Mouse (Mus musculus): ENCODE data around the gene 4430402I18Rik. TPM values are rescaled to one million over a fixed set of nuclear protein-coding genes. Genes with fewer than 3 reads are reported as not detected.

The 4430402I18Rik gene
- polyA plus RNA-seq, 1 experiment = 0.02 TPM

DNA sequence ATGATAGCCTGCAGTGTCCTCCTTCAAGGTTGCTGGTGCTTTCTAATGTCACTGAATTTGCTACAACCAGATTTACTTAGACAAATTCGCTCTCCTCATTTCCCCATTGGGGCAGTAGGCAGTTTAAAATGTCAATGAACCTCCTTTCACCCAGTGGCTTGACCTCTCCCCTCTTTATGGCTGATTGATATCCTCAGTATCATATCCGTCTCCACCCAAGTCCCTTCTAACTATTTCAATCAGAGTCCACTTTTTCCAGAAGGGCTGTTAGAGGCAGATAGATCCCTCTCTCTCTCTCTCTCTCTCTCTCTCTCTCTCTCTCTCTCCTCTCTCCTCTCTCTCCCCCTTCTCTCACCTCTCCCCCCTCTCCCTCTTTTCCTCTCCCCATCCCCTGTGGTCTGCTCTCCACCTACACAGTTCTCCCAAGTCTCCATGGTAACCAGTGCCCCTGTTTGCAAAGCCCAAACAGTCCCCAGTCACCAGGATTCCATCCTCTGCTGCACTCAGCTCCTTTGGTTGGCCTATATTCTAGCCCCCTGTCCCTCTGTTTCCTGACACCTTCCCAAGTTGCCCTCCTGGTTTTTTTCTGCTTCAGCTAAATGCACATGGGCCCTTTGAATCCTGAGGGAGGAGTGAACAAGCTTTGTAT lies 51.9 kb downstream of the 4430402I18Rik start:
- Histone ChIP-seq H3K27me3 (ENCODE audit: control insufficient read depth, insufficient read depth, insufficient read length) (peaks cover 12% of the 10 kb centered on the region), H3ac (ENCODE audit: control insufficient read depth, insufficient read length, low read depth) (no peak overlapping the region), H3K36me3 (ENCODE audit: control insufficient read depth, insufficient read depth) (no peaks in the 10 kb centered on the region), H3K4me3 (ENCODE audit: insufficient read depth, poor library complexity, severe bottlenecking) (no peak overlapping the region), H3K79me3 (ENCODE audit: low read depth) (no peaks in the 10 kb centered on the region), H3K79me2 (ENCODE audit: control insufficient read depth, insufficient read depth) (no peaks in the 10 kb centered on the region)
- TF ChIP-seq CTCF (IDR thresholded peaks at IDR 0.05; ENCODE audit: control insufficient read depth, insufficient read depth, insufficient read length) = no peak
- no peak for TF ChIP-seq MYOD1 (IDR thresholded peaks at IDR 0.05; ENCODE audit: control insufficient read depth, insufficient read length, low read depth)
- no peak for TF ChIP-seq CEBPB (IDR thresholded peaks at IDR 0.05; ENCODE audit: low read depth)
- TF ChIP-seq MYOG (IDR thresholded peaks at IDR 0.05; ENCODE audit: control insufficient read depth, extremely low read depth, insufficient read length) = no peak
- TF ChIP-seq FOSL1 (IDR thresholded peaks at IDR 0.05; ENCODE audit: insufficient read depth, low read length, poor library complexity, severe bottlenecking) = no peak
- no peak for TF ChIP-seq USF1 (IDR thresholded peaks at IDR 0.05; ENCODE audit: low read depth)
- TF ChIP-seq MAX (IDR thresholded peaks at IDR 0.05) = no peak

GRCm38 (mm10) chr19:28914598-28914997 lies 53.0 kb downstream of the 4430402I18Rik start:
- TF ChIP-seq MAX (IDR thresholded peaks at IDR 0.05) (no peak), CTCF (IDR thresholded peaks at IDR 0.05; ENCODE audit: control insufficient read depth, insufficient read depth, insufficient read length) (no peak), FOSL1 (IDR thresholded peaks at IDR 0.05; ENCODE audit: insufficient read depth, low read length, poor library complexity, severe bottlenecking) (no peak), MYOG (IDR thresholded peaks at IDR 0.05; ENCODE audit: control insufficient read depth, extremely low read depth, insufficient read length) (no peak), USF1 (IDR thresholded peaks at IDR 0.05; ENCODE audit: low read depth) (no peak), CEBPB (IDR thresholded peaks at IDR 0.05; ENCODE audit: low read depth) (no peak), MYOD1 (IDR thresholded peaks at IDR 0.05; ENCODE audit: control insufficient read depth, insufficient read length, low read depth) (no peak)
- H3K79me3 ChIP-seq (ENCODE audit: low read depth) = no peaks in the 10 kb centered on the region
- no peaks in the 10 kb centered on the region for H3K79me2 ChIP-seq (ENCODE audit: control insufficient read depth, insufficient read depth)
- peaks cover 15% of the 10 kb centered on the region for H3K27me3 ChIP-seq (ENCODE audit: control insufficient read depth, insufficient read depth, insufficient read length)
- H3K4me3 ChIP-seq (ENCODE audit: insufficient read depth, poor library complexity, severe bottlenecking) = no peak overlapping the region
- no peaks in the 10 kb centered on the region for H3K36me3 ChIP-seq (ENCODE audit: control insufficient read depth, insufficient read depth)
- H3ac ChIP-seq (ENCODE audit: control insufficient read depth, insufficient read length, low read depth) = no peak overlapping the region

DNA sequence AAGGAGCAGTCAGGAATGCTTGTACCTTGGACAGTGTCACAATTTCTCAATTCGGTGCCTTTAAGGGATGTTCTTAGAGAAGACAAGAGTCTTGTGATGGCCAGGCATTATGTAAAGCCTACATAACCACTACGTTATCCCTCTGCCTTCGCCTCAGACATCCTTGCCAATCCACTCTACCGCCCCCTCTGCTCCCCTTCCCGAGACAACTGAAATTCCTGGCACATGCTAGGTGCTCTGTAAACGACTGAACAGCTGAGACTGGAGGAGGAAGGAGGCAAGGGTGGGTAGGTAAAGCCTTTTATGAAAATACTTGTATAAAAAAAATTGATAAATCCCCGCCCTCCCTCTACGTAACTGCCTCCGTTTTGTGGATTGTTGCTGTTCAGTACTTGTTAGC lies 58.9 kb downstream of the 4430402I18Rik start:
- H3K27me3 ChIP-seq (ENCODE audit: control insufficient read depth, insufficient read depth, insufficient read length) = peaks cover 26% of the 10 kb centered on the region
- H3K4me3 ChIP-seq (ENCODE audit: insufficient read depth, poor library complexity, severe bottlenecking) = no peak overlapping the region
- H3ac ChIP-seq (ENCODE audit: control insufficient read depth, insufficient read length, low read depth) = no peak overlapping the region
- H3K79me3 ChIP-seq (ENCODE audit: low read depth) = no peaks in the 10 kb centered on the region
- TF ChIP-seq MAX (IDR thresholded peaks at IDR 0.05) = no peak
- TF ChIP-seq CEBPB (IDR thresholded peaks at IDR 0.05; ENCODE audit: low read depth) = no peak
- H3K36me3 ChIP-seq (ENCODE audit: control insufficient read depth, insufficient read depth) = no peaks in the 10 kb centered on the region
- no peaks in the 10 kb centered on the region for H3K79me2 ChIP-seq (ENCODE audit: control insufficient read depth, insufficient read depth)

DNA sequence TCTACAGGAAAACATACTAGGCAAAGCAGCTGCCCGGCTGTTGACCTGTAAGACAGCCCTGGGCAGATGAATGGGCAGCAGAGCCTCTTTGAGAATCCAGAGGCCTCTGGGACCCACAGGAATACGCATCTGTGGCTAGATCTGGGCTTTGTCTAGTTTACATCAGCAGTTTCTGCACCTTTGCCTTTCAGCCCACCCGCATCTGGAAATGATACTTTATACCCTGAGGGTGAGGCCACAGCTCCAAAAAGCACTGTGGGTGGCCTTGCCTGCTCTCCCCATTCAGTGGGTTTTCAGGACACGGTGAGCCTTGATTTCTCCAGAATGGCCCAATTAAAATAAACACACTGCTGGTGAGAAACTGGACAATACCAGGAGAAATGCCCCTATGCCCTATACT lies 59.4 kb downstream of the 4430402I18Rik start:
- Histone ChIP-seq H3ac (ENCODE audit: control insufficient read depth, insufficient read length, low read depth) (no peak overlapping the region), H3K36me3 (ENCODE audit: control insufficient read depth, insufficient read depth) (no peaks in the 10 kb centered on the region), H3K4me3 (ENCODE audit: insufficient read depth, poor library complexity, severe bottlenecking) (no peak overlapping the region), H3K27me3 (ENCODE audit: control insufficient read depth, insufficient read depth, insufficient read length) (peaks cover 26% of the 10 kb centered on the region), H3K79me2 (ENCODE audit: control insufficient read depth, insufficient read depth) (no peaks in the 10 kb centered on the region), H3K79me3 (ENCODE audit: low read depth) (no peaks in the 10 kb centered on the region)
- TF ChIP-seq MYOD1 (IDR thresholded peaks at IDR 0.05; ENCODE audit: control insufficient read depth, insufficient read length, low read depth) (no peak), FOSL1 (IDR thresholded peaks at IDR 0.05; ENCODE audit: insufficient read depth, low read length, poor library complexity, severe bottlenecking) (no peak), MAX (IDR thresholded peaks at IDR 0.05) (no peak), CEBPB (IDR thresholded peaks at IDR 0.05; ENCODE audit: low read depth) (no peak), CTCF (IDR thresholded peaks at IDR 0.05; ENCODE audit: control insufficient read depth, insufficient read depth, insufficient read length) (no peak), MYOG (IDR thresholded peaks at IDR 0.05; ENCODE audit: control insufficient read depth, extremely low read depth, insufficient read length) (no peak), USF1 (IDR thresholded peaks at IDR 0.05; ENCODE audit: low read depth) (no peak)

DNA sequence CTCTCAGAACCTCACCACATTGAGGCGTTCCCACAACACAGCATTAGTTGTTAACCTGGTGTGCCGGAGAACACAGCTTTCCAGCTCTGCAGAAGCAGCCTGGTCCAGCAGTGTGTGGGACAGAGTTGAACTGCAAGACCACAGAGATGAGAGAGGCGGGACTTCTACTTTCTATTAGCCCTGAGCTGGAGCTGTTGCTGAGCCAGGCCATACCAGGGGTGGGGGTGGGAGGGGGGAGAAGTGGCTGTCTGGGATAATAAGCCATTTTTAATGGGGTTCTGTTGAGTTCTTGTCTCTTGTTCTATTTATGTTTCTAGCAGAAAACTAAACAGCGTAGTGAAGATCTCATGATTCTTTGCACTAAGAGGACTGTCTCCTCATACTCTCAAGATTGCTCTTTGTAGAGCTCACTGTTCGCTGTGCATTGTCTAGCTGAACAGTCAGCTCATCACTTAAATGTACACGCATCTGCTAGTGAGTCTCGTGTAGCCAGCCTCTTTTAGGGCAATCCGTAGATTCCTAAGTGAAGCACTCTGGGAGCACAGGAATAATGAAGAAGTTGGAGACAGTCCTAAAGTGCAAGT lies 64.0 kb downstream of the 4430402I18Rik start:
- Histone ChIP-seq H3K27me3 (ENCODE audit: control insufficient read depth, insufficient read depth, insufficient read length) (peaks cover 10% of the 10 kb centered on the region), H3K79me2 (ENCODE audit: control insufficient read depth, insufficient read depth) (no peaks in the 10 kb centered on the region), H3ac (ENCODE audit: control insufficient read depth, insufficient read length, low read depth) (no peak overlapping the region), H3K36me3 (ENCODE audit: control insufficient read depth, insufficient read depth) (no peaks in the 10 kb centered on the region), H3K4me3 (ENCODE audit: insufficient read depth, poor library complexity, severe bottlenecking) (no peak overlapping the region), H3K79me3 (ENCODE audit: low read depth) (no peaks in the 10 kb centered on the region)
- TF ChIP-seq MYOG (IDR thresholded peaks at IDR 0.05; ENCODE audit: control insufficient read depth, extremely low read depth, insufficient read length) (no peak), CTCF (IDR thresholded peaks at IDR 0.05; ENCODE audit: control insufficient read depth, insufficient read depth, insufficient read length) (no peak), FOSL1 (IDR thresholded peaks at IDR 0.05; ENCODE audit: insufficient read depth, low read length, poor library complexity, severe bottlenecking) (no peak), MAX (IDR thresholded peaks at IDR 0.05) (no peak), USF1 (IDR thresholded peaks at IDR 0.05; ENCODE audit: low read depth) (no peak)

GRCm38 (mm10) chr19:28902806-28903205 lies 64.8 kb downstream of the 4430402I18Rik start:
- H3K79me2 ChIP-seq (ENCODE audit: control insufficient read depth, insufficient read depth) = no peaks in the 10 kb centered on the region
- H3ac ChIP-seq (ENCODE audit: control insufficient read depth, insufficient read length, low read depth) = no peak overlapping the region
- H3K27me3 ChIP-seq (ENCODE audit: control insufficient read depth, insufficient read depth, insufficient read length) = peaks cover 5% of the 10 kb centered on the region
- H3K36me3 ChIP-seq (ENCODE audit: control insufficient read depth, insufficient read depth) = no peaks in the 10 kb centered on the region
- TF ChIP-seq MAX (IDR thresholded peaks at IDR 0.05) (no peak), MYOD1 (IDR thresholded peaks at IDR 0.05; ENCODE audit: control insufficient read depth, insufficient read length, low read depth) (no peak), FOSL1 (IDR thresholded peaks at IDR 0.05; ENCODE audit: insufficient read depth, low read length, poor library complexity, severe bottlenecking) (no peak), CTCF (IDR thresholded peaks at IDR 0.05; ENCODE audit: control insufficient read depth, insufficient read depth, insufficient read length) (no peak), CEBPB (IDR thresholded peaks at IDR 0.05; ENCODE audit: low read depth) (no peak), MYOG (IDR thresholded peaks at IDR 0.05; ENCODE audit: control insufficient read depth, extremely low read depth, insufficient read length) (no peak), USF1 (IDR thresholded peaks at IDR 0.05; ENCODE audit: low read depth) (no peak)
- no peak overlapping the region for H3K4me3 ChIP-seq (ENCODE audit: insufficient read depth, poor library complexity, severe bottlenecking)
- no peaks in the 10 kb centered on the region for H3K79me3 ChIP-seq (ENCODE audit: low read depth)

All from C2C12 (cell line).